ENCODE assay signal across 16 mouse cellular contexts in genomic region chr3:21241184-21241583, GRCm38 (mm10).
A peak's percentile ranks its signal among the peaks of the same experiment; 100 is the strongest.
DNase-seq lines count a peak whose midpoint lies in the region; TF ChIP-seq lines count a peak whose summit lies in the region.
"Had no signal": no experiment of that assay in that cellular context is flagged by ENCODE, and none has a peak within 500 bp of the region (broad histone marks: within the 10 kb centered on the region; RNA-seq: fewer than 3 reads in every experiment).

No protein-coding gene starts in this region.

- no peaks in the 10 kb centered on the region for H3K27me3 ChIP-seq in MEL (ENCODE audit: control insufficient read depth in 1 of 2, insufficient read depth in 2 of 2, low read length in 2 of 2)
- H3K27me3 ChIP-seq: CH12.LX had no signal

- no peak overlapping the region for H3K9ac ChIP-seq in MEL (ENCODE audit: control insufficient read depth, low read depth, low read length, poor library complexity, severe bottlenecking)

- TF ChIP-seq CTCF in MEL (IDR thresholded peaks at IDR 0.05 in 2 of 3, conservative IDR thresholded peaks at IDR 0.05 in 1 of 3; ENCODE audit: control insufficient read depth in 1 of 3, insufficient read depth in 1 of 3, low read depth in 2 of 3, low read length in 3 of 3, poor library complexity in 1 of 3, severe bottlenecking in 1 of 3), result no peak

- TF ChIP-seq POLR2A in MEL (IDR thresholded peaks at IDR 0.05; ENCODE audit: control insufficient read depth in 1 of 2, insufficient read depth in 1 of 2, low read depth in 1 of 2, low read length in 2 of 2, poor library complexity in 1 of 2), result no peak

- peaks cover 0 to 5% of the 10 kb centered on the region in 2 experiments; a peak in 2 of 4 replicates for H3K36me3 ChIP-seq in MEL (ENCODE audit: control insufficient read depth in 1 of 2, insufficient read depth in 2 of 2, low read length in 2 of 2)
- H3K36me3 ChIP-seq: G1E had no signal

- H3K9me3 ChIP-seq in MEL (replicated peaks; ENCODE audit: insufficient read depth, low read length), result no peaks in the 10 kb centered on the region
- H3K9me3 ChIP-seq: G1E had no signal

- H3K79me2 ChIP-seq in MEL (ENCODE audit: control insufficient read depth, insufficient read depth, low read length, poor library complexity), result no peaks in the 10 kb centered on the region

- TF ChIP-seq EP300 in MEL (IDR thresholded peaks at IDR 0.05; ENCODE audit: low read depth in 1 of 2, low read length in 2 of 2), result peak; percentile 67 to 69; a peak in 3 of 4 replicates

- no peaks in the 10 kb centered on the region for H3K4me1 ChIP-seq in MEL (ENCODE audit: control insufficient read depth in 1 of 2, insufficient read depth in 2 of 2, low read length in 2 of 2)

- DNase-seq in MEL (ENCODE audit: low read depth, low spot score), result peak; percentile 31
- DNase-seq in right cerebral cortex, postnatal 4 days, result no peak
- DNase-seq: adrenal gland, adult 2 months; adrenal gland, adult 8-10 months; adrenal gland, postnatal 10 days; adrenal gland, postnatal 14 days; adrenal gland, postnatal 25 days; adrenal gland, postnatal 36 days; B cell, adult 2 months; cerebellum, adult 11 months; cerebellum, adult 11-12 months; cerebellum, adult 18-20 months; cerebellum, adult 2 months; cerebellum, adult 8-10 months had no signal

- H3K27ac ChIP-seq in MEL (ENCODE audit: control insufficient read depth, low read depth, low read length), result no peak overlapping the region

- TF ChIP-seq RAD21 in MEL (IDR thresholded peaks at IDR 0.05; ENCODE audit: low read depth, low read length), result no peak

- no peak overlapping the region for H3K4me3 ChIP-seq in MEL (ENCODE audit: control insufficient read depth in 1 of 2, insufficient read depth in 1 of 2, low read depth in 2 of 2, low read length in 2 of 2)

TF ChIP-seq in MEL, 35 proteins besides CTCF, POLR2A, EP300 and RAD21:
- peak; percentile 59; the same call in 1 of the 2 replicates for TF ChIP-seq GATA1 (IDR thresholded peaks at IDR 0.05; ENCODE audit: low read depth, low read length)
- TF ChIP-seq ZNF384 (IDR thresholded peaks at IDR 0.05; ENCODE audit: low read depth, low read length), result 0 out of 2 replicates have a peak, but pooled peaks have one; percentile 10
- TF ChIP-seq MYB (IDR thresholded peaks at IDR 0.05; ENCODE audit: low read depth, low read length), result 0 out of 2 replicates have a peak, but pooled peaks have one; percentile 32
- no peak for TF ChIP-seq MYC (IDR thresholded peaks at IDR 0.05; ENCODE audit: low read depth, low read length)
